Mouse (Mus musculus) kidney, adult 2 months (tissue): ENCODE results near the gene Fxyd6.

Experiments used
- CTCF ChIP-seq: fragments of 200-500 bp; conservative IDR thresholded peaks from 2 replicates; pipeline ENCODE4 v1.5.1; 2011; ENCODE audit warnings: low read depth, mild to moderate bottlenecking, control low read depth, low read length, moderate library complexity, mixed read lengths; ENCODE audit not compliant: insufficient read depth, insufficient read length
- POLR2A ChIP-seq: fragments of 200-500 bp; IDR thresholded peaks from one replicate; pipeline ENCODE4 v1.6.1; 2011; ENCODE audit warnings: low read depth, low read length, control low read depth

GRCm38 (mm10) chr9:45407706-45408675, 38.0 kb downstream of the Fxyd6 start:
- TF ChIP-seq CTCF (peak; percentile 78), POLR2A (peak; percentile 33)
